Mouse (Mus musculus): Measurements from ENCODE around the gene Obscn.

- TF ChIP-seq CTCF (IDR thresholded peaks at IDR 0.05) (no peak), EP300 (IDR thresholded peaks at IDR 0.05) (no peak)
Observed at GRCm38 (mm10) chr11:59132065-59132464, 4.1 kb downstream of the Obscn start.
